Mouse (Mus musculus) C2C12 (cell line): ENCODE measurements around the gene Tmem151a. TPM values are rescaled to one million over a fixed set of nuclear protein-coding genes. Genes with fewer than 3 reads are reported as not detected.

Source experiments
- H3K27me3 ChIP-seq: one replicate; pipeline ENCODE4 v1.6.1; 2011; ENCODE audit not compliant: control insufficient read depth, insufficient read depth, insufficient read length
- H3K36me3 ChIP-seq: one replicate; pipeline ENCODE4 v1.6.1; 2011; ENCODE audit not compliant: control insufficient read depth, insufficient read depth
- H3K4me3 ChIP-seq: one replicate; pipeline ENCODE4 v1.5.1; 2011; ENCODE audit warnings: mild to moderate bottlenecking, control low read depth; ENCODE audit not compliant: poor library complexity, insufficient read depth, severe bottlenecking
- H3K79me2 ChIP-seq: one replicate; pipeline ENCODE4 v1.6.1; 2011; ENCODE audit not compliant: control insufficient read depth, insufficient read depth
- H3K79me3 ChIP-seq: one replicate; pipeline ENCODE4 v1.6.1; 2011; ENCODE audit warnings: low read depth, control low read depth
- H3ac ChIP-seq: one replicate; pipeline ENCODE3; 2011; ENCODE audit warnings: low read depth; ENCODE audit not compliant: control insufficient read depth, insufficient read length
- CEBPB ChIP-seq: IDR thresholded peaks from one replicate; pipeline ENCODE4 v1.6.1; 2011; ENCODE audit warnings: low read depth, mild to moderate bottlenecking, control low read depth, moderate library complexity
- CTCF ChIP-seq: IDR thresholded peaks from one replicate; pipeline ENCODE4 v1.5.1; 2011; ENCODE audit not compliant: control insufficient read depth, insufficient read depth, insufficient read length
- FOSL1 ChIP-seq: IDR thresholded peaks from one replicate; pipeline ENCODE4 v1.8.0; 2011; ENCODE audit warnings: mild to moderate bottlenecking, low read length; ENCODE audit not compliant: poor library complexity, insufficient read depth, severe bottlenecking
- MAX ChIP-seq: IDR thresholded peaks from one replicate; pipeline ENCODE4 v1.6.1; 2011; ENCODE audit warnings: mild to moderate bottlenecking, control low read depth
- MYOD1 ChIP-seq: IDR thresholded peaks from one replicate; pipeline ENCODE4 v1.6.1; 2011; ENCODE audit warnings: low read depth; ENCODE audit not compliant: control insufficient read depth, insufficient read length
- MYOG ChIP-seq: IDR thresholded peaks from one replicate; pipeline ENCODE4 v1.6.1; 2011; ENCODE audit not compliant: control insufficient read depth, insufficient read length; ENCODE audit errors: extremely low read depth
- USF1 ChIP-seq: IDR thresholded peaks from one replicate; pipeline ENCODE4 v1.6.1; 2011; ENCODE audit warnings: low read depth, mild to moderate bottlenecking, control low read depth, moderate library complexity
- polyA plus RNA-seq: library from polyadenylated mRNA; unstranded; fragments of >200 nt; fragmentation: generic; extraction: Trizol; gene quantifications from one replicate; pipeline ENCODE4 v1.2.1, GENCODE M21; 2012; ENCODE audit warnings: missing spikeins

Tmem151a gene
- polyA plus RNA-seq, 1 experiment = 4.6 TPM

DNA sequence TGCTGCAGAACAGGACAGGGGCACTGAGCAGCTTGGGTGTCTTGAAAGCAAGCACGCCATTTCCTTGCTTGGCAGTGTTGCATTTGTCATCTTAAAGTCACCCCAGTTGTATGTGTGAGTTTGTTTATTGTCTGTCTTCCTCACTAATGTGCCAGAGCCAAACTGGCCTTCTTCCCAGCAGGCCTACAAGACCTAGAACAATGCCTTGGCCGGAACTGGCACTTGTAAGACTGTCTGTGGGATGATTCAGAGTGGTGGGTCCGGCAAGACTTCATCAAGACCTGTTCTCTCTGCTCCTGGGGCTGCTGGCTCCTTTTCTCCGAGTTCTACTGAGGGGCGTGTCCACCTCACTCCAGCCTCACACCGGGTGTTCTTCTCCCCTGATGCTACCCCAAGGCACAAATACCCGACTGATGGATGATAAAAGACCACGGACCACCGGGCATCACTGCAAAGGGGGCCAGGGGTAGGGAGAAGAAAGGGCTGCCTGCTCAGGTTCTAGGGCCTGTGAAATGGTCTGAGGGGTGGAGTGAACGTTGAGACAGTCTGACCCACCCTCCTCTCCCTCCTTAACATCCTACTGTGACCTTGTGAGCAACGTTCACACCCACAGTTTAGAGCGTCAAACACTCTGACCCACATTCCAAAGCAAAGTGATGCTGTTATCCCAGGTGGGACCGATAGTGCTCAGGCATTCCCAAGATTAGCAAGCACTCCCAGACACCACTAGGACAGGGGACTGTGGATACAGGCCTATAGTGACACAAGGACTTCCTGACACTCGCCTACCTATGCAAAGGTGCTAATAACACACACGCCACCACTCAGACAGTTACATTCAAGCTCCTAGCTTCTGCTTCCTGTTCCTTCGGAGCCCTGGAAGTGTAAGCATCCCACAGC is 27.2 kb downstream of the Tmem151a start:
- Histone ChIP-seq H3ac (peak overlapping the region; percentile 4), H3K36me3 (peaks cover 34% of the 10 kb centered on the region), H3K27me3 (no peaks in the 10 kb centered on the region), H3K79me2 (peaks cover 25% of the 10 kb centered on the region), H3K4me3 (no peak overlapping the region), H3K79me3 (peaks cover 17% of the 10 kb centered on the region)
- TF ChIP-seq MAX = no peak
- no peak for TF ChIP-seq MYOG
- no peak for TF ChIP-seq USF1

DNA sequence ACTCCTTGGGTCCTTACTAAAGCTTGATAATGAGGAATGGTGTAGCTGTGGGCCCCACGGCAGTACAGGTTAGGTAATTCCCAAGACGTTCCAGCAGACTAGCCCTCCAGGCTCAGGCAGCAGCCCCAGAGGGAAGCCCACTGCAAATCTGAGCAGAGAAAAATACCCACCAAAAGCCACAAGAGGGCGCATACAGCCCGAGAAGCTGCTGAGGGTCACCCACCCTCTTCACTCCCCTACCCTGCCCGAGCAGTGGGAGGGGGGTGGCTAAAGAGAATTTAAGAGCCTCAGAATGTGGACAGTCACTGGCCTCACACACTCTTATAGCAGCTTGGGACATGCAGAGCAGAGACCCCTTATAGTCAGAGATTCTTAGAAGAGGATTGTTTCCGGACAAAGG is 29.1 kb downstream of the Tmem151a start:
- Histone ChIP-seq H3K79me3 (peaks cover 35% of the 10 kb centered on the region), H3K4me3 (no peak overlapping the region), H3K79me2 (peaks cover 44% of the 10 kb centered on the region), H3ac (no peak overlapping the region), H3K27me3 (no peaks in the 10 kb centered on the region), H3K36me3 (peaks cover 43% of the 10 kb centered on the region)
- no peak for TF ChIP-seq MYOD1
- TF ChIP-seq CEBPB = no peak
- no peak for TF ChIP-seq FOSL1
- peak; percentile 39 for TF ChIP-seq CTCF

DNA sequence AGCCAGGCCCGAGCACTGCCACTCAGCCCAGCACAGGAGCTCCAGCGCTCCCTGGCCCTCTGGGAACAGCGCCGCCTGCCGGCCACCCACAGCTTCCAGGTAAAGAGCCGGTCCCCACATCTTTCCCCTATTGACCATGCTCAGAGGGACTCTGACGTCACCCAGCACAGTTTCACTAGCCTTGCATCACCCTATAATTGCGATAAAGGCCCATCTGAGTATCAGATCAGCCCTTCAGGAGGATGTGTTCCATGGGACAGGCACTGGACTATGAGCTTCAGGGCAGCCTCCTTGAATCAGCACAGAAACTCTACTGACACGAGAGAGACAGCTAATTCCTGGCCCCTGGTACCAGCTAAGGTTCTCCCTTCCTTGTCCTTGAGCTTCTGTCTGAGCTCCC is 31.4 kb downstream of the Tmem151a start:
- Histone ChIP-seq H3K36me3 (peaks cover 43% of the 10 kb centered on the region), H3K27me3 (no peaks in the 10 kb centered on the region), H3K79me3 (peaks cover 42% of the 10 kb centered on the region), H3ac (no peak overlapping the region), H3K79me2 (peaks cover 52% of the 10 kb centered on the region), H3K4me3 (no peak overlapping the region)
- TF ChIP-seq MYOG (no peak), CEBPB (peak; percentile 76), CTCF (peak; percentile 92), FOSL1 (no peak)

DNA sequence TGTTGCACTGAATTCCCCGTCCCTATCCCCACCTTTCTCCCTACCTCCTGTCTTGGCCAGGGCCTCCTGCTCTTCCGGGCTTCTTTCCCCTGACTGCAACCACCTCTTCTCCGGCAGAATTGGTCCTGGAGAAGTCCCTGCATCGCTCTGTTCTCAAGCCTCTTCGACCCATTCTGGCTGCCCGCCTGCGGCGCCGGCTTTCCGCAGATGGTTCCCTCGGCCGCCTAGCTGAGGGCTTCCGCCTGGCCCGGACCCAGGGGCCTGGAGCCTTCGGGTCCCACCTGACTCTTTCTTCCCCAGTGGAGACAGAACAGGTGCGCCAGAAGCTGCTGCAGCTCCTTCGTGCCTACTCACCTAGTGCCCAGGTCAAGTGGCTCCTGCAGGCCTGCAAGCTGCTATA is 32.5 kb downstream of the Tmem151a start:
- H3K27me3 ChIP-seq = no peaks in the 10 kb centered on the region
- H3K36me3 ChIP-seq = peaks cover 53% of the 10 kb centered on the region
- peak overlapping the region; percentile 84 for H3K4me3 ChIP-seq
- peak overlapping the region; percentile 28 for H3ac ChIP-seq
- peaks cover 42% of the 10 kb centered on the region for H3K79me3 ChIP-seq
- TF ChIP-seq FOSL1 (no peak), MAX (no peak), USF1 (no peak)
- peaks cover 52% of the 10 kb centered on the region for H3K79me2 ChIP-seq

DNA sequence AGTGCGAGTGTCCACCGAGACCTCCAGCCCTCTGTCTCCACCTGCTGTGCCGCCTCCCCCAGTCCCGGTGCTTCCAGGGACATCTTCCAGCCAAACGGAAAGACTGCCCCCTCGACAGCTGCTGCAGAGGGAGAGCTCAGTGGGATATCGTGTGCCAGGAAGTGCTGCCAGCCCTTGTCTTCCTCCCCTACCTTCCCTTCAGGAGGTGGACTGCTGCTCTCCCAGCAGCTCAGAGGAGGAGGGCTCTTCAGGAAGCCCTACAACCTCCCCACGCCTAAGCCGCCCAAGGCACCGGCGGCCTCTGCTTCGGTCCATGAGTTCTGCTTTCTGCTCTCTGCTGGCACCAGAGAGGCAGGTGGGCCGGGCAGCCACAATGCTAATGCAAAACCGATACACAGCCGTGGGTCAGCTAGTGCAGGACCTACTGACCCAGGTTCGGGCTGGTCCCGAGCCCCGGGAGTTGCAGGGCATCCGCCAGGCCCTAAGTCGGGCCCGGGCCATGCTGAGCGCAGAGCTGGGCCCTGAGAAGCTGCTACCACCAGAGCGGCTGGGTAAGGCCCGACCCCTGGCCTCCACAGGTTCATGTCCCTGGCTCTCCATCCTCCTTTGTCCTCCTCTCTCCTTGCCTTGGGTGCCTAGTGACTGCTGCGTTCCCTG is 33.0 kb downstream of the Tmem151a start:
- no peaks in the 10 kb centered on the region for H3K27me3 ChIP-seq

DNA sequence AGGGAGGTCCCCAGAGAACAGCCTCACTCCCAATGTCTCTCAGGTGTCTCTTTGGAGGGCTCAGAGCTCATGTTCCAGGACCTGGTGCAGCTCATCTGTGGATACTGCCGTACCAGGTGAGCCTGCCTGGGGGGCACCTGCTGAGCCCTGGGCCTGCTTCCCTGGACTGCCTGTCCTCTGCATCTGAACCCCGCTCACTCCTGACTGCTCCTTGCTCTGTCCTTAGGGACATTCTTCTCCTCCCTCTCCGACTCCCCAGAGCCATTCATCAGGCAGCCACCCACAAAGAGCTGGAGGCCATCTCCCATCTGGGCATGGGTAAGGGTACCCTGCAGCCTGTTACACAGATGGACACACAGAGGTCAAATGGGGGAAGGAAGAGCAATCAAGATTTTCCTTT is 33.8 kb downstream of the Tmem151a start:
- TF ChIP-seq FOSL1 = no peak
- TF ChIP-seq MAX = no peak
- no peak for TF ChIP-seq CEBPB
- no peak for TF ChIP-seq MYOG
- no peak for TF ChIP-seq MYOD1
- no peak for TF ChIP-seq USF1
- TF ChIP-seq CTCF = no peak

More for the DNA sequence above, 33.0 kb downstream of the Tmem151a start:
- peaks cover 52% of the 10 kb centered on the region for H3K79me2 ChIP-seq
- H3K36me3 ChIP-seq = peaks cover 58% of the 10 kb centered on the region
- H3K4me3 ChIP-seq = peak overlapping the region; percentile 84
- peaks cover 43% of the 10 kb centered on the region for H3K79me3 ChIP-seq
- H3ac ChIP-seq = peak overlapping the region; percentile 28
- TF ChIP-seq MYOG (no peak), MYOD1 (peak; percentile 74)

More for the DNA sequence above, 33.8 kb downstream of the Tmem151a start:
- peaks cover 52% of the 10 kb centered on the region for H3K79me2 ChIP-seq
- peak overlapping the region; percentile 84 for H3K4me3 ChIP-seq
- H3K79me3 ChIP-seq = peaks cover 43% of the 10 kb centered on the region
- H3K36me3 ChIP-seq = peaks cover 61% of the 10 kb centered on the region
- peak overlapping the region; percentile 87 for H3ac ChIP-seq
- H3K27me3 ChIP-seq = no peaks in the 10 kb centered on the region
